Mouse (Mus musculus) limb, embryonic 14.5 days (tissue): ENCODE results near the gene Emc3. TPM values are rescaled to one million over a fixed set of nuclear protein-coding genes. Genes with fewer than 3 reads are reported as not detected.

Experiments used
- ATAC-seq: fragments of 200-750 bp; cut with Nextera tagmentation; 2 replicates; pipeline ENCODE4 v1.8.0; 2017; ENCODE audit warnings: low read depth, moderate number of reproducible peaks, moderate TSS enrichment; ENCODE audit not compliant: low FRiP score
- DNase-seq: peaks from one replicate; pipeline ENCODE4 v3.0.0-alpha.2; 2015; ENCODE audit warnings: low spot score
- H3K27ac ChIP-seq: fragments of 300-500 bp; sonication (generic); replicated peaks from 2 replicates; pipeline ENCODE4 v1.5.1; 2014; ENCODE audit warnings: low read depth, mild to moderate bottlenecking, low read length, moderate library complexity, mixed read lengths
- H3K27me3 ChIP-seq: fragments of 300-500 bp; sonication (generic); 2 replicates; pipeline ENCODE4 v1.6.1; 2014; ENCODE audit warnings: low read length, mixed read lengths; ENCODE audit not compliant: control insufficient read depth, insufficient read depth
- H3K36me3 ChIP-seq: fragments of 300-500 bp; sonication (generic); 2 replicates; pipeline ENCODE4 v1.6.1; 2014; ENCODE audit warnings: mild to moderate bottlenecking, low read length, moderate library complexity, mixed read lengths; ENCODE audit not compliant: control insufficient read depth, insufficient read depth
- H3K4me1 ChIP-seq: fragments of 300-500 bp; sonication (generic); 2 replicates; pipeline ENCODE4 v1.6.1; 2014; ENCODE audit warnings: antibody characterized with exemption, low read length, mixed read lengths; ENCODE audit not compliant: control insufficient read depth, insufficient read depth
- H3K4me2 ChIP-seq: fragments of 300-500 bp; sonication (generic); replicated peaks from 2 replicates; pipeline ENCODE4 v1.6.1; 2014; ENCODE audit warnings: low read depth, mild to moderate bottlenecking, low read length, moderate library complexity; ENCODE audit not compliant: severe bottlenecking
- H3K4me3 ChIP-seq: fragments of 300-500 bp; sonication (generic); replicated peaks from 2 replicates; pipeline ENCODE4 v1.5.1; 2014; ENCODE audit warnings: low read length
- H3K9ac ChIP-seq: fragments of 300-500 bp; sonication (generic); 2 replicates; pipeline ENCODE4 v1.6.1; 2014; ENCODE audit warnings: mild to moderate bottlenecking, low read depth, low read length, moderate library complexity; ENCODE audit not compliant: severe bottlenecking
- H3K9me3 ChIP-seq: fragments of 300-500 bp; sonication (generic); 2 replicates; pipeline ENCODE4 v1.6.1; 2016; ENCODE audit warnings: low read length; ENCODE audit not compliant: control insufficient read depth
- POLR2A ChIP-seq: fragments of 200-500 bp; IDR thresholded peaks from 2 replicates; pipeline ENCODE4 v1.8.0; 2012; ENCODE audit warnings: inconsistent platforms, mild to moderate bottlenecking, moderate library complexity, borderline replicate concordance; ENCODE audit not compliant: insufficient read depth, insufficient read length; ENCODE audit errors: extremely low read depth
- WGBS: fragments of 180-500 bp; shearing (Covaris S2); extraction: QIAGEN DNeasy Blood & Tissue Kit; methylation state at CpG from one replicate; pipeline ENCODE4 v1.1.7; 2014; 5-methylcytosine and 5-hydroxymethylcytosine counted together
- polyA plus RNA-seq, 2 experiments: library from polyadenylated mRNA; depleted of rRNA in 1 of 2; stranded (reverse) in 1 of 2; unstranded in 1 of 2; fragments of >200 nt; fragmentation: Nextera tagmentation in 1 of 2; extraction: Ambion mirVana in 1 of 2; gene quantifications; 2 replicates each; pipeline versions ENCODE4 v1.2.1 to v1.2.3; 2012 to 2014

The Emc3 gene
- polyA plus RNA-seq (2012; rRNA removed) (58.0 and 61.6 TPM in 2 replicates), polyA plus RNA-seq (2014; fragmentation: Nextera tagmentation; extraction: Ambion mirVana) (93.8 and 96.3 TPM in 2 replicates)

- Histone ChIP-seq H3K9ac (peak within 1 kb of the TSS; percentile 73), H3K4me2 (peak within 1 kb of the TSS; percentile 51), H3K9me3 (no peaks in the 10 kb centered on the region), H3K27ac (peak within 1 kb of the TSS; percentile 80), H3K4me1 (peaks cover 7% of the 10 kb centered on the region; the same call in 1 of the 2 replicates), H3K36me3 (peaks cover 8% of the 10 kb centered on the region), H3K27me3 (no peaks in the 10 kb centered on the region), H3K4me3 (peak within 1 kb of the TSS; percentile 68)
- peak; percentile 90 for ATAC-seq
- peak; percentile 67; the same call in 1 of the 2 replicates for TF ChIP-seq POLR2A
- DNase-seq, result peak; percentile 85
- under 1% methylated on average over 47 of the region's 47 CpGs for WGBS
Observed at GRCm38 (mm10) chr6:113530932-113531839, at the start of gene Emc3, which contains the start of gene Fancd2. Emc3 (minus strand) TSS chr6:113531652. Fancd2 (plus strand) TSS chr6:113531682.

- Histone ChIP-seq H3K4me2 (no peak overlapping the region), H3K36me3 (0 out of 2 replicates have a peak, but pooled peaks cover 18% of the 10 kb centered on the region), H3K4me3 (no peak overlapping the region), H3K4me1 (no peaks in the 10 kb centered on the region), H3K9me3 (no peaks in the 10 kb centered on the region), H3K27me3 (no peaks in the 10 kb centered on the region), H3K27ac (no peak overlapping the region), H3K9ac (no peak overlapping the region)
- TF ChIP-seq POLR2A, result no peak
- ATAC-seq (no peak), DNase-seq (no peak)
- WGBS, result 93% methylated on average over 3 of the region's 3 CpGs
Observed at GRCm38 (mm10) chr6:113579306-113579705, 47.9 kb upstream of the Emc3 start.

GRCm38 (mm10) chr6:113576044-113576443 is 44.6 kb upstream of the Emc3 start:
- Histone ChIP-seq H3K4me1 (no peaks in the 10 kb centered on the region), H3K4me3 (no peak overlapping the region), H3K9ac (no peak overlapping the region), H3K4me2 (no peak overlapping the region), H3K9me3 (no peaks in the 10 kb centered on the region), H3K27ac (no peak overlapping the region), H3K36me3 (peaks cover 16% of the 10 kb centered on the region; the same call in 1 of the 2 replicates), H3K27me3 (no peaks in the 10 kb centered on the region)
- ATAC-seq (no peak), DNase-seq (no peak)
- TF ChIP-seq POLR2A, result no peak
- 97% methylated on average over 6 of the region's 6 CpGs for WGBS

- H3K9me3 ChIP-seq, result no peaks in the 10 kb centered on the region
- H3K27me3 ChIP-seq, result no peaks in the 10 kb centered on the region
- no peak overlapping the region for H3K27ac ChIP-seq
- ATAC-seq (no peak), DNase-seq (peak; percentile 45)
- 0 out of 2 replicates have a peak, but pooled peaks cover 5% of the 10 kb centered on the region for H3K36me3 ChIP-seq
- no peak for TF ChIP-seq POLR2A
- 59% methylated on average over 1 of the region's 1 CpGs for WGBS
- H3K4me3 ChIP-seq, result no peak overlapping the region
- H3K9ac ChIP-seq, result no peak overlapping the region
- H3K4me1 ChIP-seq, result no peaks in the 10 kb centered on the region
- no peak overlapping the region for H3K4me2 ChIP-seq
Observed at GRCm38 (mm10) chr6:113564557-113564956, 33.1 kb upstream of the Emc3 start.

GRCm38 (mm10) chr6:113559736-113560135 is 28.3 kb upstream of the Emc3 start:
- TF ChIP-seq POLR2A, result no peak
- ATAC-seq (no peak), DNase-seq (no peak)
- H3K27me3 ChIP-seq, result no peaks in the 10 kb centered on the region
- no peak overlapping the region for H3K27ac ChIP-seq
- H3K9me3 ChIP-seq, result no peaks in the 10 kb centered on the region
- no peak overlapping the region for H3K9ac ChIP-seq
- H3K36me3 ChIP-seq, result no peaks in the 10 kb centered on the region
- H3K4me1 ChIP-seq, result no peaks in the 10 kb centered on the region
- WGBS, result 77% methylated on average over 6 of the region's 6 CpGs
- no peak overlapping the region for H3K4me3 ChIP-seq
- H3K4me2 ChIP-seq, result no peak overlapping the region
